Comparison of ENCODE assay signal across 15 mouse cellular contexts in the genomic region with DNA sequence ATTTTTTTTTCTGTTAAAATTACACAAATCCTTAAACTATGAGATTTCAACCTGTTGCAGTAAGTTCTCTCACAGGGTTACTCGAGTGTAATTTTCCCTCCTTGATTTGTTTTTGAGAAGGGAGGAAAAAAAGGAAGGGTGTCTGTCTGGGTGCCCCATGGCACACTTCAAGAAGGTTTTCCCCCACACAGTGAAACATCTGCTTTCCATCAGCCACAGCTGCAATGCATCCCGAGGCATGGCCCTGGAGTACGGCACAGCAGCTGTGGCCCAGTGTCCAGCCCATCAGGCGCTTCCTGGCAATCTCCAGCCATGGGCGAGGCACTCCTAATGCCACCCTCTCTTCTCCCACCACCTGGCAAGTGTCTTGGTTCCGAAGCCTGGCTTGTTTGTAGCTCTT.
A peak's percentile ranks its signal among the peaks of the same experiment; 100 is the strongest.
DNase-seq lines count a peak whose midpoint lies in the region; ATAC-seq and TF ChIP-seq lines count a peak whose summit lies in the region.
"Had no signal": no experiment of that assay in that cellular context is flagged by ENCODE, and none has a peak within 500 bp of the region (broad histone marks: within the 10 kb centered on the region; RNA-seq: fewer than 3 reads in every experiment).

No protein-coding gene starts in this region.

- no peaks in the 10 kb centered on the region for H3K36me3 ChIP-seq in hindbrain, embryonic 11.5 days (ENCODE audit: control insufficient read depth, insufficient read depth, low read length)
- H3K36me3 ChIP-seq in hindbrain, postnatal 0 days (ENCODE audit: insufficient read depth, low read length): no peaks in the 10 kb centered on the region
- no peaks in the 10 kb centered on the region for H3K36me3 ChIP-seq in neural tube, embryonic 15.5 days
- H3K36me3 ChIP-seq: heart, embryonic 12.5 days; liver, embryonic 15.5 days; stomach, embryonic 15.5 days had no signal

- TF ChIP-seq CTCF in hindbrain, postnatal 0 days (IDR thresholded peaks at IDR 0.05; ENCODE audit: low read depth): no peak

- no peak overlapping the region for H3K4me2 ChIP-seq in hindbrain, embryonic 11.5 days (replicated peaks; ENCODE audit: low read depth, low read length)
- no peak overlapping the region for H3K4me2 ChIP-seq in hindbrain, postnatal 0 days (ENCODE audit: low read depth, low read length)
- no peak overlapping the region for H3K4me2 ChIP-seq in neural tube, embryonic 15.5 days
- H3K4me2 ChIP-seq: heart, embryonic 12.5 days; liver, embryonic 15.5 days; stomach, embryonic 15.5 days had no signal

- H3K9me3 ChIP-seq in hindbrain, embryonic 11.5 days (ENCODE audit: control insufficient read depth, low read length): no peaks in the 10 kb centered on the region
- no peaks in the 10 kb centered on the region for H3K9me3 ChIP-seq in hindbrain, postnatal 0 days (ENCODE audit: low read length)
- no peaks in the 10 kb centered on the region for H3K9me3 ChIP-seq in neural tube, embryonic 15.5 days (replicated peaks)
- H3K9me3 ChIP-seq: heart, embryonic 12.5 days; liver, embryonic 15.5 days; stomach, embryonic 15.5 days had no signal

- peak; percentile 38 for DNase-seq in hindbrain, embryonic 11.5 days (ENCODE audit: low spot score)
- no peak for DNase-seq in hindbrain, postnatal 0 days (ENCODE audit: low spot score)
- DNase-seq in neural tube, embryonic 10.5 days (ENCODE audit: extremely low spot score, low spot score): peak; percentile 70
- DNase-seq in forelimb bud, embryonic 11.5 days (ENCODE audit: low read depth, low spot score): peak; percentile 79
- no peak for DNase-seq in urinary bladder, postnatal 14 days (ENCODE audit: low spot score)
- DNase-seq in spleen, adult 18-20 months: no peak
- DNase-seq: cerebellum, postnatal 25 days; gastrocnemius, postnatal 36 days; kidney, adult 2 months; thymus, postnatal 25 days had no signal

- 63% methylated on average over 6 of the region's 6 CpGs for WGBS in hindbrain, embryonic 11.5 days
- WGBS in hindbrain, postnatal 0 days: 72% methylated on average over 6 of the region's 6 CpGs
- 59% methylated on average over 6 of the region's 6 CpGs for WGBS in neural tube, embryonic 15.5 days

- no peak overlapping the region for H3K9ac ChIP-seq in hindbrain, embryonic 11.5 days (ENCODE audit: low read depth, low read length)
- H3K9ac ChIP-seq in hindbrain, postnatal 0 days (replicated peaks; ENCODE audit: low read length): no peak overlapping the region
- no peak overlapping the region for H3K9ac ChIP-seq in neural tube, embryonic 15.5 days (replicated peaks)
- H3K9ac ChIP-seq: heart, embryonic 12.5 days; liver, embryonic 15.5 days; stomach, embryonic 15.5 days had no signal

- no peaks in the 10 kb centered on the region for H3K4me1 ChIP-seq in hindbrain, embryonic 11.5 days (replicated peaks; ENCODE audit: control insufficient read depth, insufficient read depth, low read length)
- H3K4me1 ChIP-seq in hindbrain, postnatal 0 days (ENCODE audit: insufficient read depth, low read length): no peaks in the 10 kb centered on the region
- no peaks in the 10 kb centered on the region for H3K4me1 ChIP-seq in neural tube, embryonic 15.5 days
- H3K4me1 ChIP-seq: heart, embryonic 12.5 days; liver, embryonic 15.5 days; stomach, embryonic 15.5 days had no signal

- ATAC-seq in hindbrain, embryonic 11.5 days (ENCODE audit: low FRiP score): no peak
- no peak for ATAC-seq in hindbrain, postnatal 0 days
- ATAC-seq in neural tube, embryonic 15.5 days (ENCODE audit: low FRiP score): no peak

- H3K27me3 ChIP-seq in hindbrain, embryonic 11.5 days (ENCODE audit: control insufficient read depth, insufficient read depth, low read length): no peaks in the 10 kb centered on the region
- H3K27me3 ChIP-seq in hindbrain, postnatal 0 days (ENCODE audit: insufficient read depth, low read length): no peaks in the 10 kb centered on the region
- H3K27me3 ChIP-seq in neural tube, embryonic 15.5 days (replicated peaks): no peaks in the 10 kb centered on the region
- H3K27me3 ChIP-seq: heart, embryonic 12.5 days; liver, embryonic 15.5 days; stomach, embryonic 15.5 days had no signal

- H3K27ac ChIP-seq in hindbrain, embryonic 11.5 days (ENCODE audit: low read depth, low read length): no peak overlapping the region
- no peak overlapping the region for H3K27ac ChIP-seq in hindbrain, postnatal 0 days
- H3K27ac ChIP-seq in neural tube, embryonic 15.5 days (replicated peaks): no peak overlapping the region
- H3K27ac ChIP-seq: liver, embryonic 15.5 days; stomach, embryonic 15.5 days had no signal

- no peak overlapping the region for H3K4me3 ChIP-seq in hindbrain, embryonic 11.5 days (ENCODE audit: low read depth, low read length)
- no peak overlapping the region for H3K4me3 ChIP-seq in hindbrain, postnatal 0 days (ENCODE audit: low read length)
- no peak overlapping the region for H3K4me3 ChIP-seq in neural tube, embryonic 15.5 days (replicated peaks)
- H3K4me3 ChIP-seq: erythroblast, embryonic 14.5 days; heart, embryonic 12.5 days; liver, embryonic 15.5 days; stomach, embryonic 15.5 days had no signal

Comparison
In these comparisons a context has a peak if more than half of its experiments do, and no peak if none do; other contexts are left out.
1. DNase-seq: peak in hindbrain, embryonic 11.5 days (single experiment), neural tube, embryonic 10.5 days (single experiment) and forelimb bud, embryonic 11.5 days (single experiment); none in hindbrain, postnatal 0 days (single experiment), urinary bladder, postnatal 14 days (single experiment) and spleen, adult 18-20 months (0 of 2).